Mouse (Mus musculus): ENCODE measurements around the gene Cchcr1.
"Not testable (repeated sequence)": the region's sequence is repeated elsewhere in the genome, so short reads cannot be mapped to it uniquely, and the experiment has no call there.

Cchcr1 gene

GRCm38 (mm10) chr17:35516652-35517500, at the start of gene Cchcr1, which contains the start of gene Tcf19:
Gene Cchcr1 (plus strand): TSS chr17:35517100.
Gene Tcf19 (minus strand): TSS chr17:35516824.
- DNase-seq (ENCODE audit: low read depth, low spot score) = peak; percentile 95

GRCm38 (mm10) chr17:35468936-35469335, 48.0 kb upstream of the Cchcr1 start:
- DNase-seq (ENCODE audit: low read depth, low spot score) = not testable (repeated sequence)

GRCm38 (mm10) chr17:35469842-35470751, 46.8 kb upstream of the Cchcr1 start, which contains the start of gene H2-Q10:
Gene H2-Q10 (plus strand): TSS chr17:35470089.
- no peak for DNase-seq (ENCODE audit: low read depth, low spot score)

- DNase-seq (ENCODE audit: low read depth, low spot score) = no peak
These were observed 32.8 kb upstream of the Cchcr1 start for GRCm38 (mm10) chr17:35484066-35484465.

GRCm38 (mm10) chr17:35485702-35486101, 31.2 kb upstream of the Cchcr1 start:
- no peak for DNase-seq (ENCODE audit: low read depth, low spot score)

GRCm38 (mm10) chr17:35486726-35487125, 30.2 kb upstream of the Cchcr1 start:
- no peak for DNase-seq (ENCODE audit: low read depth, low spot score)

GRCm38 (mm10) chr17:35488041-35488440, 28.9 kb upstream of the Cchcr1 start:
- DNase-seq (ENCODE audit: low read depth, low spot score) = no peak

- DNase-seq (ENCODE audit: low read depth, low spot score) = no peak
These were observed 26.6 kb upstream of the Cchcr1 start for GRCm38 (mm10) chr17:35490320-35490719.

GRCm38 (mm10) chr17:35497124-35497523, 19.8 kb upstream of the Cchcr1 start:
- no peak for DNase-seq (ENCODE audit: low read depth, low spot score)

GRCm38 (mm10) chr17:35502226-35502625, 14.7 kb upstream of the Cchcr1 start:
- DNase-seq (ENCODE audit: low read depth, low spot score) = no peak

GRCm38 (mm10) chr17:35502762-35503161, 14.1 kb upstream of the Cchcr1 start:
- no peak for DNase-seq (ENCODE audit: low read depth, low spot score)

GRCm38 (mm10) chr17:35503849-35504248, 13.1 kb upstream of the Cchcr1 start:
- no peak for DNase-seq (ENCODE audit: low read depth, low spot score)

GRCm38 (mm10) chr17:35504628-35505481, 12.0 kb upstream of the Cchcr1 start:
- DNase-seq (ENCODE audit: low read depth, low spot score) = no peak

GRCm38 (mm10) chr17:35505776-35506175, 11.1 kb upstream of the Cchcr1 start, which contains the start of gene Pou5f1:
Gene Pou5f1 (plus strand): TSS chr17:35506018.
- no peak for DNase-seq (ENCODE audit: low read depth, low spot score)

GRCm38 (mm10) chr17:35506881-35507280, 10.0 kb upstream of the Cchcr1 start:
- DNase-seq (ENCODE audit: low read depth, low spot score) = no peak

GRCm38 (mm10) chr17:35507556-35508260, 9.2 kb upstream of the Cchcr1 start:
- no peak for DNase-seq (ENCODE audit: low read depth, low spot score)

GRCm38 (mm10) chr17:35508279-35508678, 8.6 kb upstream of the Cchcr1 start:
- DNase-seq (ENCODE audit: low read depth, low spot score) = not testable (repeated sequence)

- no peak for DNase-seq (ENCODE audit: low read depth, low spot score)
These were observed 7.6 kb upstream of the Cchcr1 start for GRCm38 (mm10) chr17:35509284-35509683.

- no peak for DNase-seq (ENCODE audit: low read depth, low spot score)
These were observed 3.8 kb upstream of the Cchcr1 start for GRCm38 (mm10) chr17:35512916-35513626.

GRCm38 (mm10) chr17:35513886-35514285, 3.0 kb upstream of the Cchcr1 start:
- peak; percentile 75 for DNase-seq (ENCODE audit: low read depth, low spot score)

All from c-Kit-negative CD71-positive TER-119-positive erythroid progenitor cells, embryonic 14.5 days (primary cell).